Mouse (Mus musculus) embryonic facial prominence, embryonic 10.5 days (tissue): ENCODE measurements around the gene Mgmt. TPM values are rescaled to one million over a fixed set of nuclear protein-coding genes. Genes with fewer than 3 reads are reported as not detected.
A peak's percentile ranks its signal among the peaks of the same experiment; 100 is the strongest.

Experiments used
- DNase-seq: peaks from one replicate; pipeline ENCODE4 v3.0.0-alpha.2; 2017; ENCODE audit warnings: low spot score
- H3K27ac ChIP-seq: fragments of 300-500 bp; sonication (generic); replicated peaks from 2 replicates; pipeline ENCODE4 v1.5.1; 2016; ENCODE audit warnings: mild to moderate bottlenecking
- H3K27me3 ChIP-seq: fragments of 300-500 bp; sonication (generic); replicated peaks from 2 replicates; pipeline ENCODE4 v1.6.1; 2016; ENCODE audit warnings: low read depth, mild to moderate bottlenecking; ENCODE audit not compliant: poor library complexity, severe bottlenecking
- H3K36me3 ChIP-seq: fragments of 300-500 bp; sonication (generic); replicated peaks from 2 replicates; pipeline ENCODE4 v1.6.1; 2016; ENCODE audit warnings: mild to moderate bottlenecking, moderate library complexity
- H3K4me1 ChIP-seq: fragments of 300-500 bp; sonication (generic); 2 replicates; pipeline ENCODE4 v1.6.1; 2016
- H3K4me3 ChIP-seq: fragments of 300-500 bp; sonication (generic); 2 replicates; pipeline ENCODE4 v1.5.1; 2016; ENCODE audit warnings: mild to moderate bottlenecking, moderate library complexity
- H3K9me3 ChIP-seq: fragments of 300-500 bp; sonication (generic); 2 replicates; pipeline ENCODE4 v1.6.1; 2016; ENCODE audit warnings: mild to moderate bottlenecking
- WGBS: fragments of 180-500 bp; shearing (Covaris S2); methylation state at CpG from one replicate; pipeline ENCODE4 v1.1.7; 2016; 5-methylcytosine and 5-hydroxymethylcytosine counted together
- polyA plus RNA-seq: library from polyadenylated mRNA; unstranded; fragments of >200 nt; fragmentation: Nextera tagmentation; extraction: Ambion mirVana; gene quantifications from 2 replicates; pipeline ENCODE4 v1.2.1, GENCODE M21; 2016

The Mgmt gene
- polyA plus RNA-seq, 1 experiment from 2014 or later: 5.8 TPM

DNA sequence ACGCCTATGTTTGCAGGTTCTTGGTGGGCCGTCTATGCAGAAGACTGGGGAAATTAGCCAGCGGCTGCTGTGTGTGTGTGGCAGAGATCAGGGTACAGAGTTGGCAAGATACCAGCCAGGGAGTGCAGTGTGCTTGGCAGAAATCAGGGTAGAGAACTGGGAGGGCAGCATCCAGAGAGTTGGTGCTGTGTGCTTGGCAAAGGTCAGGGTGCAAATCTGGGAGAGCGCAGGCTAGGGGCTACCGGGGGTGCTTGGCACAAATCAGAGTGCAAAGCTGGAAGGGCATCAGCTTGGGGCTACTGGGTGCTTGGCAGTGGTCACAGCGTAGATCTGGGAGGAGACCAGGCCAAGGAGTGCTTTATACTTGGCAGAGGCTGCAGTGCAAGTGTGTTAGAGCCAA is 175.4 kb downstream of the Mgmt start:
- H3K27me3 ChIP-seq: peaks cover 6% of the 10 kb centered on the region
- H3K4me3 ChIP-seq: no peak overlapping the region
- 92% methylated on average over 6 of the region's 6 CpGs for WGBS
- peaks cover 4% of the 10 kb centered on the region; the same call in 1 of the 2 replicates for H3K4me1 ChIP-seq
- no peak for DNase-seq
- no peaks in the 10 kb centered on the region for H3K9me3 ChIP-seq
- no peak overlapping the region for H3K27ac ChIP-seq
- no peaks in the 10 kb centered on the region for H3K36me3 ChIP-seq

DNA sequence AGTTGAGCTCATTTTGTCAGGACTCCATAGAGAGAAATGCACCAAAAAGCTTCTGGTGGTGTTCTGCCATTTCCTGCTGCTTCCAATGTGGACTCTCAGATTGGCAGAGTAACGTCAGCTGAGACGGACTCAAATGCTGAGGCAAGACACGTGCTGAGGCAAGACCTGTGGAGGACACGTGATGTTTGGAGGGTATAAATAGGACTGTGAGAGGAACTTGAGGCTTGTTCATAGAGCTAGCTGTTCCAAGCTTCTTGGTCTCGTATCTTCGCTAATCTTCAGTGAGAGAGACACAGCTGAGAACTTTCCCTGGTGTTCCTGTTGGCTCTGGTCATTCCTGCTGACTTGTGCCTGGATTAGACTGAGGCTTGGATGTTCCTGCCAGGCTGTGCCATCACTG is 176.9 kb downstream of the Mgmt start:
- no peak overlapping the region for H3K4me3 ChIP-seq
- peaks cover 6% of the 10 kb centered on the region for H3K27me3 ChIP-seq
- no peak for DNase-seq
- H3K27ac ChIP-seq: no peak overlapping the region
- H3K9me3 ChIP-seq: no peaks in the 10 kb centered on the region
- peaks cover 4% of the 10 kb centered on the region; the same call in 1 of the 2 replicates for H3K4me1 ChIP-seq
- WGBS: 89% methylated on average over 6 of the region's 6 CpGs
- H3K36me3 ChIP-seq: no peaks in the 10 kb centered on the region

DNA sequence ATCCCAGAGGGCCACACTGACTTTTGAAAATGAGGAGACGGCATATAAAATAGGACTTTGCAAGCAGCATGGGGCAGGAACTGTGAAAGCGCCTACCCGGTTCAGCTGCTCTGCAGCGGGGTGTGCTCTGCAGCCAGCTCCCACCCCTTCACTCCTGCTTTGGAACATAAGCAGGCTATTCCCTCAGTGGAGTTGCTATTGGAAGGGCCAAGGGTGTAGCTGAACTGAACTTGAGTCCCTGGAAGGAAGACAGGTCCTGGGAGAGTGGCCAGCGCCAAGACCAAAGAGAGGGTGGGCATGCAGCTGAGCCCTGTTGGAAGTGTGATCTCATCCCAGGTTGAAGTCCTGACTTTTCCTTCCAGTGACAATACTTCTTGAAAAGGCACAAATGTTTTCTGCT is 179.5 kb downstream of the Mgmt start:
- no peaks in the 10 kb centered on the region for H3K9me3 ChIP-seq
- WGBS: 88% methylated on average over 5 of the region's 5 CpGs
- peaks cover 4% of the 10 kb centered on the region; the same call in 1 of the 2 replicates for H3K4me1 ChIP-seq
- H3K27me3 ChIP-seq: peaks cover 6% of the 10 kb centered on the region
- H3K36me3 ChIP-seq: no peaks in the 10 kb centered on the region
- H3K4me3 ChIP-seq: no peak overlapping the region
- no peak for DNase-seq
- H3K27ac ChIP-seq: no peak overlapping the region

DNA sequence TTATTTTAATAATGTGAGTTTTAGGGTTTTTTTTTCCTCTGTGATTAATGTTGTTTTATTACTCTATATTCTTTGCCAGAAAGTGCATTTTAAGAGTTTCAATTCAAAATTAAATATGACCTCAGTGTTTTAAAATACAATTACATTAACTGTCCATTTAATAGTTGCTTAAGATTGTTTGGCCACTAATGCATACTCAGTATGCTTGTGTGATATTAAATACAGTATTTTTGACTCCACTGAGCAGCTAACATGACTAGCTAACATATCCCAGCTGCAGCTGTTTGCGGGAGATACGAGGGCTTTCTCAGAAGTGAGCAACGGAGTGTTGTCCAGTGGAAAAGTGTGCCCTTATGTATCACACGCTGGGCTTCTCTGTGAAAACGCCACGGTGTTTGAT is 179.9 kb downstream of the Mgmt start:
- peaks cover 6% of the 10 kb centered on the region for H3K27me3 ChIP-seq
- no peaks in the 10 kb centered on the region for H3K9me3 ChIP-seq
- no peaks in the 10 kb centered on the region for H3K36me3 ChIP-seq
- H3K4me3 ChIP-seq: no peak overlapping the region
- H3K4me1 ChIP-seq: peaks cover 4% of the 10 kb centered on the region; the same call in 1 of the 2 replicates
- whole genome bisulfite sequencing: 91% methylated on average over 6 of the region's 6 CpGs
- DNase-seq: no peak
- no peak overlapping the region for H3K27ac ChIP-seq

DNA sequence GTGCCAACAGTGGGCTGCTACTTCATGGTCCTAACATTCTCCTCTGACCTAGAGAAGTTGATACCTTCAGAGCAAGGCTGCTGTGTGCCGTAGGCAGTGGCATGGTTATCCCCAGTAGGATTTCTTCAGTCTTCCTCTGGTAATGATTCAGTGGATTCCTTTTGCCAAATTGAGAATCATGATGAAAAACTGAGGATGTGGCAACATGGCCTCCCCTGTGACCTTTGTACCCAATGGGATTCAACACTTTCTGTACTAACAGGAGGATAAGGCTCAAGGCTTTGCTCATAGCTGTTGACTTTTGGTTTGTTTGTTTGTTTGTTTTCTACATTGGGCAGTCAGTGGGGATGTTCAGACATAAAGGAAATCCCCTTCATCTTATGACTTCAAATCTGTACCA is 180.9 kb downstream of the Mgmt start:
- no peaks in the 10 kb centered on the region for H3K36me3 ChIP-seq
- H3K9me3 ChIP-seq: no peaks in the 10 kb centered on the region
- H3K27ac ChIP-seq: no peak overlapping the region
- no peak overlapping the region for H3K4me3 ChIP-seq
- WGBS: 95% methylated on average over 1 of the region's 1 CpGs
- no peak for DNase-seq
- H3K4me1 ChIP-seq: peaks cover 4% of the 10 kb centered on the region; the same call in 1 of the 2 replicates
- H3K27me3 ChIP-seq: no peaks in the 10 kb centered on the region; the same call in 1 of the 2 replicates

DNA sequence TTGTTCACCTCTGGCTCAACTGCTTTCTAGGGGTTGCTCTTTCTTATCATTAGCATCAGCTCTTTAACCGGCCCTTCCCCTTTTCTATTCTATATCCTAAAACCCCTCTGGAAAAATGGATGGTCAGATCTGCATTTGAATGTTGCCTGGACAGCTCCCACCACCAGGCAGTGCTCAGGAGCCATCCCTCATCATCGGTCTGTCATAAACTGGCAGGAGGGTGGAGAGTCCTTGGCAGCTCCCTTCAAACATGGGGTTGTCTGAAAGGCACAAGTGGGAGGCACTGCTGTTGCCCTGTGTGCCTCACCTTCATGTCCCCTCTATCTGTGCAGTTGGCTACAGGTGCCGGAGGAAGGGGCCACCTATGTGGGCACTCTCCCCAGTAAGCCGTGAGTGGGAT is 185.8 kb downstream of the Mgmt start:
- 92% methylated on average over 4 of the region's 4 CpGs for WGBS
- DNase-seq: no peak
- peaks cover 3% of the 10 kb centered on the region; the same call in 1 of the 2 replicates for H3K4me1 ChIP-seq
- no peak overlapping the region for H3K4me3 ChIP-seq
- no peaks in the 10 kb centered on the region for H3K27me3 ChIP-seq
- H3K36me3 ChIP-seq: no peaks in the 10 kb centered on the region
- H3K27ac ChIP-seq: no peak overlapping the region
- no peaks in the 10 kb centered on the region for H3K9me3 ChIP-seq

DNA sequence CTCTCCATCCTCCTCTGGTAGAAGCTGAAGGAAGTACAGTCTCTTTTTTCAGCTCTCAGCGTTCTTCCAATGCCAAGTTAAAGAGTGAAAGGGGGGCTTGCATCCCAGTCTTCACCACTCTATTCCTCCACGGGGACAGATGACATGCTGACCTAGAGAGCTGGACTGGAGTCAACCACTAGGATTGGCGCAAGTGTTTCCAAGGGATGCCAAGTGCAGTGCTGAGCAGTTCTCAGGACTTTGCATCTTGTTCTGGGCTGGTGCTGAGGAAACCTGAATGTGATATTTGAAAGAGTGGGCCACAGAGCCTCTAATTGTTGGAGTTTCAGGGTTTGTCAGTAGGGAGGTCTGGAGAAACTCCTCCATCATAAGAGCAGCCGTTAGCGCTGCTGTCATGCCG is 187.8 kb downstream of the Mgmt start:
- Histone ChIP-seq H3K27ac (no peak overlapping the region), H3K27me3 (no peaks in the 10 kb centered on the region), H3K9me3 (no peaks in the 10 kb centered on the region), H3K36me3 (no peaks in the 10 kb centered on the region), H3K4me3 (no peak overlapping the region), H3K4me1 (peaks cover 16% of the 10 kb centered on the region)
- DNase-seq: no peak
- 92% methylated on average over 6 of the region's 6 CpGs for WGBS

DNA sequence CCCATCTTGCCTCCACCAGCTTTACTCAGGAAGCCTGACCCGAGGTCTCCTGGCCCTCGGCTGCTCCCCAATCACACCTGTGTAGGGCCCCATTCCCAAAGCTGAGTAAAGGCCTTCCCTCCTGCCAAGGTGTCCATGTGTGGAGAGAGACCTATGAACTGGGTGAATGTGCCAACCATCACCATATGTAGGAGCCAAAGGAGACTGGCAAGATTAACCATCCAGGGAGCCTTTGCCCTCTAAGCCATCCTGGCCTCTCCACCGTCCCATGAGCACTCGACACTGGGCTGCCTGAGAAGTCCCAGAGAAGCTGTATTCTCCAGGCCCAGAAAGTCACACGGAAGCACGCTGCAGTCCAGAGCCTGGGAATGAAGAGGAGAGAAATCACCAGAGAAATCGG is 190.2 kb downstream of the Mgmt start:
- DNase-seq: no peak
- 89% methylated on average over 7 of the region's 7 CpGs for WGBS
- no peaks in the 10 kb centered on the region for H3K9me3 ChIP-seq
- H3K27me3 ChIP-seq: no peaks in the 10 kb centered on the region
- H3K27ac ChIP-seq: no peak overlapping the region
- no peaks in the 10 kb centered on the region for H3K36me3 ChIP-seq
- no peak overlapping the region for H3K4me3 ChIP-seq
- H3K4me1 ChIP-seq: peaks cover 32% of the 10 kb centered on the region

DNA sequence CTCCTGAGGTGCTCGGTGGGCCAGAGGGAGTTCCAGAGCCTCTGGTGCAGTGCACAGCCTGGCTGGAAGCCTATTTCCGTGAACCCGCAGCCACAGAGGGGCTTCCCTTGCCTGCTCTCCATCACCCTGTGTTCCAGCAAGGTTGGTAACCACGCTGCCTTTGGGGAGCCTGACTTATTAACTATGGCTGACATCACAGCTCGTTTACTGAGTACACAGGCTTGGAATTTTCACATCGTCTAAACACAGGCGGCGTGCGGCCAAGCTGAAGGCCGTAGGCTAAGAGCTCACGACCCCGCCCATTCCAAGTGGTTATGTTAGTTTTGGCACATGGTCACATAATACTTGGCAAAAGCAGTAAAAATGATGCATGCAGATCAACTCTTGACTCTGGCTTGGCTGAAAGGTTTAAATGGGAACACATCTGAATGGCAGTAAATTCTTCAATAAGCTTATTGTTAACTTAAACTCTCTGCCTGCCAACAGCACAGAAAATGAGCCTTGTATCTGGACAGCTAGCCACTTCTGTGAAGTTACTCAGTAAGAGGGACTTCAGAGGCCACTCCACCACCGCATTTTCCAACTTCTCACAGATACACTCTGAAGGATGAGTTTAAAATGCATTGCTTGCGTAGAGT is 191.7 kb downstream of the Mgmt start:
- Histone ChIP-seq H3K4me1 (peaks cover 29% of the 10 kb centered on the region), H3K27ac (0 out of 2 replicates have a peak overlapping the region, but pooled peaks have one; percentile 57), H3K9me3 (no peaks in the 10 kb centered on the region), H3K4me3 (no peak overlapping the region), H3K36me3 (no peaks in the 10 kb centered on the region), H3K27me3 (no peaks in the 10 kb centered on the region)
- no peak for DNase-seq
- 62% methylated on average over 14 of the region's 14 CpGs for WGBS

DNA sequence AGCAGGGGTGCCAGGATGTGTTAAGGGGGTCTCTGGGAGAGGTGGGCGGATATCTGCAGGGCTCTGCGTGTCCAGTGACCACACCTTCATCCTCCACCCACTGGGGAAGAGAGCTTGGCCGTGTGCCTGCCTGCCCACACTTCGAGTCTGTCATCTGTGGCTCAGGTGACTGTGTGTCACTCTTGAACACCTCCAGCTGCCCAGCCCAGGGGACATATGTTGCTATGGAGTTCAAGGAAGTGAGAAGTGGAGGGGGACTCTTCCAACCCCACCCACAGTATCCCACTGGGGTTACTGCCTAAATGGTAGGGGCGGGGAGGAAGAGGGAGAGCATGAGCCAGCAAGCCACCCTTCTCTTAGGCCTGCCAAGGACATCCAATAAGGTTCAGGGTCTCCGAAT is 192.7 kb downstream of the Mgmt start:
- Histone ChIP-seq H3K9me3 (no peaks in the 10 kb centered on the region), H3K36me3 (no peaks in the 10 kb centered on the region), H3K27ac (0 out of 2 replicates have a peak overlapping the region, but pooled peaks have one; percentile 19), H3K4me3 (no peak overlapping the region), H3K4me1 (peaks cover 29% of the 10 kb centered on the region), H3K27me3 (no peaks in the 10 kb centered on the region)
- 82% methylated on average over 6 of the region's 6 CpGs for WGBS
- DNase-seq: no peak

DNA sequence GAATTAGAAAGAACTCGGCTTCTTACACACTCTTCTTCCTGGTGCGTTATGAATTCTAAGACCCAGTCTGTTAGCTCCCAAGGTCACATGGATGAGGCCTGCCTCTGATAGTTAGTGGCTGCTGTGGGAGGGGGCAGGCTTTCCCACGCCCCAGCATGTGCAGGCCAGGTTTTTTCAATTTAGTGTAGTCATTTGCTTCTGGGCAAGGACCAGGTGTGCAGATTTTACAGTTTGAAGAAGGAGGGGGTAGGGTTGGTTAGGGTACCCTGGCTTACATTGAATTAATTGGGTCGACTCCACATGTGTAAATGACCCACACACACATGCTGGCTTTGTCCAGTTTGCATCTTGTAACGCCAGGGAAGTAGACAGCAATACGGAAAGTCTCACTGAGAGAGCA is 193.7 kb downstream of the Mgmt start:
- H3K36me3 ChIP-seq: no peaks in the 10 kb centered on the region
- peak; percentile 37 for DNase-seq
- H3K4me3 ChIP-seq: no peak overlapping the region
- no peaks in the 10 kb centered on the region for H3K9me3 ChIP-seq
- 0 out of 2 replicates have a peak overlapping the region, but pooled peaks have one; percentile 30 for H3K27ac ChIP-seq
- WGBS: 71% methylated on average over 6 of the region's 6 CpGs
- no peaks in the 10 kb centered on the region for H3K27me3 ChIP-seq
- H3K4me1 ChIP-seq: peaks cover 29% of the 10 kb centered on the region

DNA sequence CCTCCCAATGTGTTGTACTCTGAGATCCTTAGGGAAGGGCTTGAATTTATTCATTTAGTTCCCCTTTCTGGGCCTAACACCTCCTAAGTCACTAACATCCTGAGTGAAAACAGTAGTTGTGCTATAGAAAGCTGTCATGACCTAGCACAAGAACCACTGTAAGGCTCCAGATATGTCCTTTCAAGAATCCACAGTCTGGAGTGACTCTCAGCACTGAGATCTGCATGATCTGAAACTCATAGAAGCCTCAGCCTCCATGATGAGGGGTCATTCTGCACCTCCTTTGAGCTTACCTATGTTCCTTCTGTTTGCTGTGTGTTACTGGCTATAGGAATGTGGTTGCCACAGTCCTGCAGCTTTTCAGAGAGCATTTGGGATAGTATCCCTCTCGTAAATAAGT is 200.1 kb downstream of the Mgmt start:
- H3K9me3 ChIP-seq: no peaks in the 10 kb centered on the region
- H3K27ac ChIP-seq: no peak overlapping the region
- DNase-seq: no peak
- no peaks in the 10 kb centered on the region for H3K36me3 ChIP-seq
- no peaks in the 10 kb centered on the region for H3K4me1 ChIP-seq
- H3K27me3 ChIP-seq: no peaks in the 10 kb centered on the region
- 79% methylated on average over 1 of the region's 1 CpGs for WGBS
- H3K4me3 ChIP-seq: no peak overlapping the region

DNA sequence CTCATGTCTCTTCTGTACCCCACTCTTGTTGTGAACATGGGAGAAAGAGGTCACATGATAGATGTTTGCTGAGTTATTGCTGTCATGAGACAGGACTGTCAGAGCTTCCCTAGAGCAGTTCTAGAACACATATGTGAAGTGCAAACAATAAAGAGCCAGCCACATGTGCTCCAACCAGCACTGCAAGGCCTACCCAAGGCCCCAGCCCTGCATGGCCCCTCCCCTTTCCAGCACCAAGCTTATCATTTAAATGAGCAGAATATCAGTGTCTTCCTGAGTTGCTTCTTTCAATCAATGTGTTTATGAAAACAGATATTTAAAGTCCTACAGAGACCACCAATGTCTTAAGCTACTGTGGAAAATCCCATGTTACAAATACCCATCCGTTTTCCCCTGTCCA is 201.3 kb downstream of the Mgmt start:
- no peaks in the 10 kb centered on the region for H3K9me3 ChIP-seq
- no peak for DNase-seq

More for the DNA sequence above, 201.3 kb downstream of the Mgmt start:
- Histone ChIP-seq H3K4me3 (no peak overlapping the region), H3K36me3 (no peaks in the 10 kb centered on the region), H3K27ac (no peak overlapping the region), H3K4me1 (no peaks in the 10 kb centered on the region), H3K27me3 (no peaks in the 10 kb centered on the region)
- 77% methylated on average over 1 of the region's 1 CpGs for WGBS
